Mouse (Mus musculus): Measurements from ENCODE around the gene Foxp1.

- TF ChIP-seq CTCF (IDR thresholded peaks at IDR 0.05; ENCODE audit: low read depth) = no peak
- TF ChIP-seq EP300 (IDR thresholded peaks at IDR 0.05; ENCODE audit: low read depth) = no peak
Observed at GRCm38 (mm10) chr6:99248396-99248795, 274.1 kb downstream of the Foxp1 start.
